Mouse (Mus musculus) embryonic facial prominence, embryonic 11.5 days (tissue): ENCODE results near the gene Skap1. TPM values are rescaled to one million over a fixed set of nuclear protein-coding genes. Genes with fewer than 3 reads are reported as not detected.

Experiments used
- ATAC-seq: fragments of 200-750 bp; cut with Nextera tagmentation; replicated peaks from 2 replicates; pipeline ENCODE4 v1.8.0; 2017; ENCODE audit warnings: low read depth; ENCODE audit not compliant: insufficient number of reproducible peaks, low FRiP score, low TSS enrichment
- DNase-seq: peaks from one replicate; pipeline ENCODE4 v3.0.0-alpha.2; 2015; ENCODE audit warnings: low spot score
- H3K27ac ChIP-seq: fragments of 300-500 bp; sonication (generic); replicated peaks from 2 replicates; pipeline ENCODE4 v1.5.1; 2014; ENCODE audit warnings: mild to moderate bottlenecking, low read depth, low read length, control low read depth
- H3K27me3 ChIP-seq: fragments of 300-500 bp; sonication (generic); 2 replicates; pipeline ENCODE4 v1.6.1; 2014; ENCODE audit warnings: mild to moderate bottlenecking, low read length, moderate library complexity, mixed read lengths; ENCODE audit not compliant: control insufficient read depth, insufficient read depth
- H3K36me3 ChIP-seq: fragments of 300-500 bp; sonication (generic); replicated peaks from 2 replicates; pipeline ENCODE4 v1.6.1; 2014; ENCODE audit warnings: low read depth, mild to moderate bottlenecking, low read length, moderate library complexity, mixed read lengths; ENCODE audit not compliant: control insufficient read depth, insufficient read depth
- H3K4me1 ChIP-seq: fragments of 300-500 bp; sonication (generic); 2 replicates; pipeline ENCODE4 v1.6.1; 2014; ENCODE audit warnings: low read length, mixed read lengths; ENCODE audit not compliant: control insufficient read depth, insufficient read depth
- H3K4me2 ChIP-seq: fragments of 300-500 bp; sonication (generic); 2 replicates; pipeline ENCODE4 v1.6.1; 2014; ENCODE audit warnings: low read depth, mild to moderate bottlenecking, control low read depth, low read length, moderate library complexity
- H3K4me3 ChIP-seq: fragments of 300-500 bp; sonication (generic); 2 replicates; pipeline ENCODE4 v1.5.1; 2014; ENCODE audit warnings: low read depth, low read length, control low read depth
- H3K9ac ChIP-seq: fragments of 300-500 bp; sonication (generic); replicated peaks from 2 replicates; pipeline ENCODE4 v1.6.1; 2014; ENCODE audit warnings: mild to moderate bottlenecking, control low read depth, low read length
- H3K9me3 ChIP-seq: fragments of 300-500 bp; sonication (generic); replicated peaks from 2 replicates; pipeline ENCODE4 v1.6.1; 2016; ENCODE audit warnings: mild to moderate bottlenecking, low read length, inconsistent platforms, mixed read lengths; ENCODE audit not compliant: control insufficient read depth
- WGBS: fragments of 180-500 bp; shearing (Covaris S2); extraction: QIAGEN DNeasy Blood & Tissue Kit; methylation state at CpG from one replicate; pipeline ENCODE4 v1.1.7; 2014; 5-methylcytosine and 5-hydroxymethylcytosine counted together
- polyA plus RNA-seq: library from polyadenylated mRNA; unstranded; fragments of >200 nt; fragmentation: Nextera tagmentation; extraction: Ambion mirVana; gene quantifications from 2 replicates; pipeline ENCODE4 v1.2.1, GENCODE M21; 2014

Gene Skap1
- polyA plus RNA-seq, 1 experiment from 2014 or later: 0.43 TPM

DNA sequence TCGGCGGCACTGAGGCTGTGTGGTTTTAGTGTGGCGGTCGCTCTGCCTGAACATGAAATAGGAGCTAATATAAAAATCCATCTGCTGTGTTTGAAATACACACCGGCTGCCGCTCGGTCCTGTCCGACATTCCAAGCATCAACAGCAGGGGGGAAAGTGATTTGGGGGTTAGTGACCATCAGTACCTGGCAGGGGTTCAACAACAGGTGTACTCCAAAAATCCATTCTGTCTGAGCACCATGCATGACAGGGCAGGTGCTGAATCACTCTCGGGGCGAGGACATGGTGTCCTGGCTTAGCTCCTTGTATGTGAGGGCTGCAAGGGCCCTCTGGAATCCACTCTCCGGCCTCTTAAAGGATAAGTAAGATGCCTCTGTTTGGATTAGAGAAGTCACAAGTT is 272.0 kb downstream of the Skap1 start:
- no peaks in the 10 kb centered on the region for H3K9me3 ChIP-seq
- DNase-seq (no peak), ATAC-seq (no peak)
- H3K27me3 ChIP-seq: no peaks in the 10 kb centered on the region; the same call in 1 of the 2 replicates
- peak overlapping the region; percentile 9; the same call in 1 of the 2 replicates for H3K4me3 ChIP-seq
- 19% methylated on average over 11 of the region's 11 CpGs for WGBS
- H3K27ac ChIP-seq: no peak overlapping the region
- H3K4me1 ChIP-seq: no peaks in the 10 kb centered on the region
- no peaks in the 10 kb centered on the region for H3K36me3 ChIP-seq
- H3K4me2 ChIP-seq: peak overlapping the region; percentile 30; the same call in 1 of the 2 replicates
- no peak overlapping the region for H3K9ac ChIP-seq

GRCm38 (mm10) chr11:96737673-96738471 is 273.5 kb downstream of the Skap1 start:
- Histone ChIP-seq H3K9me3 (no peaks in the 10 kb centered on the region), H3K27ac (no peak overlapping the region), H3K4me2 (no peak overlapping the region), H3K36me3 (no peaks in the 10 kb centered on the region), H3K4me3 (no peak overlapping the region), H3K27me3 (no peaks in the 10 kb centered on the region; the same call in 1 of the 2 replicates), H3K4me1 (no peaks in the 10 kb centered on the region), H3K9ac (no peak overlapping the region)
- DNase-seq: no peak
- no peak for ATAC-seq
- 68% methylated on average over 14 of the region's 14 CpGs for WGBS

GRCm38 (mm10) chr11:96740796-96741195 is 276.4 kb downstream of the Skap1 start:
- no peak overlapping the region for H3K4me2 ChIP-seq
- no peak for ATAC-seq

GRCm38 (mm10) chr11:96741995-96742394 is 277.6 kb downstream of the Skap1 start:
- Histone ChIP-seq H3K27ac (no peak overlapping the region), H3K9me3 (no peaks in the 10 kb centered on the region), H3K36me3 (no peaks in the 10 kb centered on the region), H3K4me3 (no peak overlapping the region), H3K9ac (no peak overlapping the region), H3K4me1 (no peaks in the 10 kb centered on the region; the same call in 1 of the 2 replicates), H3K4me2 (no peak overlapping the region), H3K27me3 (no peaks in the 10 kb centered on the region; the same call in 1 of the 2 replicates)
- DNase-seq: peak; percentile 47
- ATAC-seq: no peak
- WGBS: 31% methylated on average over 12 of the region's 12 CpGs

More at GRCm38 (mm10) chr11:96740796-96741195, 276.4 kb downstream of the Skap1 start:
- no peaks in the 10 kb centered on the region for H3K36me3 ChIP-seq
- no peak overlapping the region for H3K4me3 ChIP-seq
- H3K27ac ChIP-seq: no peak overlapping the region
- no peak overlapping the region for H3K9ac ChIP-seq
- WGBS: 62% methylated on average over 12 of the region's 12 CpGs
- no peaks in the 10 kb centered on the region; the same call in 1 of the 2 replicates for H3K4me1 ChIP-seq
- H3K27me3 ChIP-seq: no peaks in the 10 kb centered on the region; the same call in 1 of the 2 replicates
- H3K9me3 ChIP-seq: no peaks in the 10 kb centered on the region
- DNase-seq: no peak

DNA sequence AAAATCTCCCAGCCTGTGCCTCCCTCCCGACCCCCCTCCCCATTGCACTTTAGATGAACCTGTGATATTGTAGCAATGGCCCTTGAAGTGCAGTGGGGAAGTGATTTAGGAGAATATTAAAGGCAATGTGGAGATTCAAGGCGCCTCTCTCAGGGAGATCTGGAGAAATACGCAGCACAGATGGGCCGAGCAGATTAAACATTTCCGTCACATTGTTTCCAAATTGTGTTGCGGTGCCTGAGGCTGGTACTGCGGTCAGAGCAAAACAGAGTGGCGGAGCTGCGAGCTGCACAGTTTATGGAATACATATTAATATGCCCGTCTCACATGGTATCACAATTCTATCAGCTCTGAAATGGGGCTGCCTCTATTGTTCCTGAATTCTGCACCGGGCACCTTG is 278.6 kb downstream of the Skap1 start:
- no peaks in the 10 kb centered on the region; the same call in 1 of the 2 replicates for H3K4me1 ChIP-seq
- no peak overlapping the region for H3K4me3 ChIP-seq
- no peak overlapping the region for H3K27ac ChIP-seq
- H3K4me2 ChIP-seq: no peak overlapping the region
- H3K9me3 ChIP-seq: no peaks in the 10 kb centered on the region
- WGBS: 72% methylated on average over 11 of the region's 11 CpGs
- no peak for ATAC-seq
- H3K27me3 ChIP-seq: no peaks in the 10 kb centered on the region
- no peak for DNase-seq
- no peak overlapping the region for H3K9ac ChIP-seq
- H3K36me3 ChIP-seq: no peaks in the 10 kb centered on the region

- Histone ChIP-seq H3K36me3 (no peaks in the 10 kb centered on the region), H3K27ac (no peak overlapping the region), H3K4me3 (no peak overlapping the region), H3K4me1 (no peaks in the 10 kb centered on the region; the same call in 1 of the 2 replicates), H3K9ac (no peak overlapping the region), H3K9me3 (no peaks in the 10 kb centered on the region), H3K4me2 (no peak overlapping the region), H3K27me3 (no peaks in the 10 kb centered on the region)
- 82% methylated on average over 4 of the region's 4 CpGs for WGBS
- DNase-seq (no peak), ATAC-seq (no peak)
Observed at GRCm38 (mm10) chr11:96743891-96744290, 279.5 kb downstream of the Skap1 start.

DNA sequence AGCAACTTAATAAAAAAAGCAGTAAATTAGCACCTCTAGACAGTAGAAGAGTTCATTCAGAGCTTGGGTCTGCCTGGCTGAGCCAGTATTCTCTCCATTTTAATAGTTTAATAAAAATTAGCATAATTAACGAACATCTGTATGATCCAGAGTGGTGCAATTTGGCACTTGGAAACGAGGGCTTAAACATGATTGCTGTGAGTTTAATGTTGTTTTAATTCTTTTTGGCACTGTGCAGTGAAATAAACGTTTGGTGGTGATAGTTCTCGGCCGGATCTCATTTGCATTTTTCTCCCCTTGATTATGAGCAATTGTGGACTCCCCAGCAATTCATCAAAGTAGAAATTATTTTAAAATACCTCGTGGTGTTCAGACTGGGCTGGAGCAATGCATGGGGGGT is 282.3 kb downstream of the Skap1 start:
- ATAC-seq: no peak
- H3K27me3 ChIP-seq: no peaks in the 10 kb centered on the region
- no peaks in the 10 kb centered on the region; the same call in 1 of the 2 replicates for H3K4me1 ChIP-seq
- DNase-seq: no peak
- H3K36me3 ChIP-seq: no peaks in the 10 kb centered on the region
- H3K4me3 ChIP-seq: no peak overlapping the region
- H3K9ac ChIP-seq: no peak overlapping the region
- no peak overlapping the region for H3K27ac ChIP-seq
- no peak overlapping the region for H3K4me2 ChIP-seq
- H3K9me3 ChIP-seq: no peaks in the 10 kb centered on the region
- 69% methylated on average over 6 of the region's 6 CpGs for WGBS

- Histone ChIP-seq H3K4me3 (no peak overlapping the region), H3K27me3 (no peaks in the 10 kb centered on the region), H3K4me2 (no peak overlapping the region), H3K36me3 (no peaks in the 10 kb centered on the region), H3K4me1 (no peaks in the 10 kb centered on the region; the same call in 1 of the 2 replicates), H3K27ac (no peak overlapping the region), H3K9me3 (no peaks in the 10 kb centered on the region), H3K9ac (no peak overlapping the region)
- ATAC-seq (no peak), DNase-seq (no peak)
- 47% methylated on average over 3 of the region's 3 CpGs for WGBS
Observed at GRCm38 (mm10) chr11:96747555-96747954, 283.2 kb downstream of the Skap1 start.
